Mouse (Mus musculus) thymus, adult 2 months (tissue): ENCODE data around the gene Cox5b.

Source experiments
- CTCF ChIP-seq: fragments of 200-500 bp; IDR thresholded peaks from 2 replicates; pipeline ENCODE4 v1.5.1; 2012; ENCODE audit warnings: mild to moderate bottlenecking, control low read depth, low read length, moderate library complexity, borderline replicate concordance; ENCODE audit not compliant: control insufficient read depth, poor library complexity, insufficient read depth; ENCODE audit errors: extremely low read depth
- POLR2A ChIP-seq: fragments of 200-500 bp; IDR thresholded peaks from 2 replicates; pipeline ENCODE4 v1.6.1; 2012; ENCODE audit warnings: mild to moderate bottlenecking, low read length, control low read depth, moderate library complexity; ENCODE audit not compliant: control insufficient read depth, poor library complexity, insufficient read depth; ENCODE audit errors: extremely low read depth

GRCm38 (mm10) chr1:36723146-36724056 is 32.2 kb downstream of the Cox5b start:
- TF ChIP-seq CTCF (no peak), POLR2A (no peak)
